Mouse (Mus musculus) monocyte, adult 2 months (primary cell): ENCODE data around the gene Bhlhe40.
A peak's percentile ranks its signal among the peaks of the same experiment; 100 is the strongest.

ENCODE experiments used
- DNase-seq, 2 experiments: peaks; one replicate each; pipeline ENCODE4 v3.0.0; 2022; ENCODE audit warnings: low spot score in 2 of 2, low read depth in 1 of 2

Gene Bhlhe40

DNA sequence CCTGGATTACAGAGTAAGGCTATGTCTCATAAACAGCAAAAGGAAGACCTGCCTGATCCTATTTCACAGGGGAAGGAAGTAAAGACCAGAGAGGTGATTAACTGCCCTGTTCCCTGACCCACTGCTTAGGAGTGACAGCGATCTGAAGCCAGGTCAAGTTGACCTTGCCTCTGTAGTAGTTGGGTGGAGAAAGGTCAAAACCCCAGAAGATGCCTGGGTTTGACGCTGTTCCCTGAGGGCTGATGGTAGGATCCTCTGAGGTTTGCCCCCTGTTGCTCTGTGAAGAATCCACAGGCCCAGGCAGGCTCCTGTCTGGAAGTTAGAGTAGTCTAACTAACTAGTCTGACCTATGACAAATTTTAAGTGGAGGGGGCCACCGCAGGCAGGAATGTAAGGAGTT is 26.5 kb downstream of the Bhlhe40 start:
- no peak for DNase-seq

DNA sequence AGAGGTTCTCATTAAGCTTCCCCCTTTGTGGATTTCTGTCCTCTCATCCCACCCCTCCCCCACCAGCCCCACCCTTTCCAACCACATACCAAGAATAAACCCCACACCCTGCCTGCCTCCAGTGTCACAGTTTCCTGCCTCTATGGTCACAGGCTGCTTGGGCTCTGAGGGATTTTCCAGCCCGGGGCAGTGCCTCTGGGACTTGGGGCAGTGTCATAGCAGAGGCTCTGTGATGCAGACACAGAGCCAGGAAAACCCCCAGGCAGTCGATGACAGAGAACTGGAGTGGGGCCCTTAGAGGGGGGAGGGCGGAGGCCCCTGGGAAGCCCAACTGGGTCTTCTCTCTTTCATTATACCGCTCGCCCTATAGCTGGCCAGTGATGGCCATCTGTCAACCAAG is 27.9 kb downstream of the Bhlhe40 start:
- peak; percentile 58 to 83 for DNase-seq

DNA sequence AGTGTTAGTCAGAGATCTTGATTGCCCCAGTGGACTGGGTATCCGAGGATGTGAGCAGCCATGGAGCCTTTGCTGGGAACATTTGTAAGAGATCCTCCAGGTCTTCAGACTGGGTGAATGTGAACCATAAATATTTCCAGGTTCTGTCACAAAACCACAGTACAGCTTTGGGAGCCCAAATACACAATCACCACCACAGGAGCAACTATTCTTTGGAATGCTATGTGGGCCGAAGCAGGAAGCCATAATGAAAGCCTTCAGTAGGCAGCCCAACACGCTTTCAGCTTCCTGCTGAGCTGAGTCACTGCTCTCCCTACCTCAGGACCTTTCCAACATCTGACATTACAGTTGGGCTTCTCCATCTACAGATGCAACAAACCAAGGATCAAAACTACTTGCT is 32.6 kb downstream of the Bhlhe40 start:
- no peak for DNase-seq

DNA sequence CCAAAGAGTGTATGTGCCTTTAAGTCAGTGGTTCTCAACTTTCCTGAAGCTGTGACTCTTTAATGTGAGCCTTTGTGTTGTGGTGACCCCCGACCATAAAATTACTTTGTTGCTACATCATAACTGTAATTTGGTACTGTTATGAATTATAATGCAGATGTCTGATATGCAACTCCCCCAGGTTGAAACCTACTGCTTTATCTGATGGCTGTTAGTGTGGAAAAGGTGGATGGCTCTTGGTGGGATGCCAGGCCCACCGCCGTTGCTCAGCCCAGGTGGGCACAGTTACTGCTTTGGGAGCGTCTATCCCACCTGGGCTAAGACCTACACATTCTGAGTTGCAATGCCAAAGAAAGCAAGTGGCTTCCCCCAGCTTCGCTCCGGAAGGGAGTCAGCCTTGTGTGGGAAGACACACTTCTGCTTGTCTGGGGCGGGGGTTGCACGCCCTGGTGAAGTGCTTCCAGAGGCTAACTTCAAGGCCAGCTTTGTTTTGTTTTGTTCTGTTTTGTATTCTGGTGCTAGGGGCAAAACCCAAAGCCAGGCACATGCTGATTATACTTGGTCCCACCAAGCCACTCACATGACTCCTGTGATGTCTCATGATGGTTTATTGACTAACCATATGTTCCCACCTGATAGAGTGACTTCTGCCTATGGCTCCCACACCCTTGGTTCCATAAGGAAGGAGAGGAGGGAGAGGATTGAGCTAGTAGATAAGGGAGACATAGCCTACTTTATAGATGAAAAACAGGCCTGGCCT is 34.7 kb downstream of the Bhlhe40 start:
- DNase-seq, result peak in 1 of 2 experiments; percentile 66

DNA sequence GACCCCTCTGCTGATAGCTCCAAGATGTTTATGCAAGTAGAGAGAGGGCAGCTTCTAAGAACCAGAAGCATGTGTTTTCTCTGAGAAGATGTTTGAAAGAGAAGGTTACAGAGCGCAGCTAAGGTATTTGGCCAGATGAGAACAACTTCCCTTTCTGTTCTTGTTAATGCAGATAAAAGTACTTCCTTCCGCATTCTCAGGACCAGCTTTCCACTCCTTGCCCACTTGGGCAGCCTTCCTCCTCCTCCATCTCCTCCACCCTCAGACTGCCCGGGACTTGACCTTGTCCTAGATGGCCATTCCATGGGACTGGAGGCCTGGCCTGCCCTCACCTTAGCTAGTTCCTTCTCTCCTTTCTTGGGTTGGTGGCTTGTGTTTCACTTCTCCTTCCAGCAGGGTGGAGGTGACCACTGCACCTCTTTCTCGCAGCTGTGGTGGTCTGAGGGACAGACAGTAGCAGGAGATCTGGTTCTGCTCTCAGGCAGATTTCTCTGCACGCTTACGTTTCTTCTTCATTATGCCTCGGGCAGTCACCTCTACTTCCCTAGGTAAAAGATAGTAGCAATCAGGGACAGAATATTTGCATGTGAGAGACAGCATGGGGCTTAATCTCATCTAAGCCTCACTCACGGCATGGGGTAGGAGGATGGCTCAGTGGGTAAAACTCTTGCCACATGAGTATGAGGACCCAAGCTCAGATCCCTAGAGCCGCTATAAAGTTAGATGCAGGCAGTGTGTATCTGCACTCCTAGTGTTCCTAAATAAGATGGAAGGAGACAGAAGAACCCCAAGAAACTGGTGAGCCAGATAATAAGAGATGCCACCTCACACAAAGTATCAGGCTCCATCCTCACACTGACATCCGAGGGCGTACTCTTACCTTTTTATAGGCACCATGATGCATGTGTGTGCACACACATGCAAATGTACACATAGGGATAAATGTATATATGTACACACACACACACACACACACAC is 35.7 kb downstream of the Bhlhe40 start:
- peak; percentile 65 to 68 for DNase-seq

DNA sequence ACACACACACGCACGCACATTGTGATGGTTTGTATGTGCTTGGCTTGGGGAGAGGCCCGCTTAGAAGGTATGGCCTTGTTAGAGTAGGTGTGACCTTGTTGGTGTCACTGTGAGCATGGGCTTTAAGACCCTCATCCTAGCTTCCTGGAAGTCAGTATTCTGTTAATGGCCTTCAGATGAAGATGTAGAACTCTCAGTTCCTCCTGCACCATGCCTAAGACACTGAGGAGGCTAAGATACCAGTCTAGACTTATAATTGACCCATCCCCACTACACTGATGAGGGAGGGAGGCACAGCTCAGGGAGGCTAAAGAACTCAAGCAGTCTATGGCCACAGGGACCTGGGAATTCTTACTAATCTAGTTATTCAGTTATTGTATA is 36.4 kb downstream of the Bhlhe40 start:
- DNase-seq, result no peak

DNA sequence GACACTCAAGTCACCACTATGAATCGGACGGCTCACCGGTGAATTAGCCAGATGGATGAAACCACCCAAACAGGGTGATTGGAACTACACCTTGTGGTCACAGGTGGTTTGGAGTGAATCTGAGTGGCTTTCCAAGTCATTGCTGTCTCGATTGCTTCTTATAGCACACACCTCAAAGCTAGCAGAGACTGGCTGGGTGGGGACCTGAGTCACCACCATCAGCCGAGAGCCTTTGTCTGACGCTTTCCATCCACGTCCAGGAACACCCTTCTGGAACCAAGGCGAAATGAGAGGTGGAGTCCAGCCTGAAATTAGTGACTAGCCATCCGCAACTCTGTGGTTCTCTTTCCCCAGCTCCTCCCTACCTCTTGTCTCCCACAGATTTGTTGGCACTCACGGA is 36.9 kb downstream of the Bhlhe40 start:
- DNase-seq, result no peak

DNA sequence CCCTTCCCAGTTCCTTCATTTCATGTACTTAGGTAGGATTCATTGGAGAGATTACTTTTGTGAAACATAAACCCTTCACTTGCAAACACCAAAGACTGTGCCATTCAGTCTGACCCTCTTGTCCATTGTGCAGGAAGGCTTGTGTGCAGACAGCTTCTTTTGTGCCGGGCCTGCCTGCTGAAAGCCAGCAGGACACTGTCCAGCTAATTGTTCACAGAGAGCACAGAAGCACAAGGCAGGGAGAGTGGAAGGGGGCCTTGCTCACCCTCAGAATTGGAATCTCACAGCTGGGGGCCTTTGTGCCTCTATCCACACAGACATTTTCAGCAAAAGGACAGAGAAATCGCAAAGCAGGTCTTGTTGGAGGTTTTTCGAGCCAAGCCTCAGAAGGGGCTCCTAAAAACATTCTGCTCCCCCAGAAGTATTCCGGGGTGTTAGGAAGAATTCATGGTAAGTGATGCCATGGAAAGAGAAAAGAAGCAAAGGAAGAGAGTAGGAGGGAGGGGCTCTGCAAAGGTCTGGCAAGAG is 38.0 kb downstream of the Bhlhe40 start:
- no peak for DNase-seq

DNA sequence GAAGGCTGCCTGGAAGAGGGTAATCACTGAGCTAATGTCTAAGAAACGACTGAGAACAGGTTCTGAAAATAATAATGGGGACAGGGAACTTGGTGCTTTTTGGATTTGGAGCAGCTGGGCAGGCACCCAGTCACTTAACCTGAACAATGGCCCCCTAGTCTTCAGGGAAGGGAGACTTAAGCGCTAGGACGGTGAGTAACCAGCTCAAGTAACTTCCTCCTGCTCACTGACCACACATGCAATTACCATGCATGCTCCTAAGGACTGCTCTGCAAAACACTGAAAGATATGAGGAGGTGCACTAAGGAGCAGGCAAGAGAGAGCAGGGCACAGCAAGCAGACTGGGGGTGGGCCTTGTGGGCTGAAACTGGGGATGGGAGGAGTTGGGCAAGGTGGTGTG is 39.2 kb downstream of the Bhlhe40 start:
- no peak for DNase-seq

DNA sequence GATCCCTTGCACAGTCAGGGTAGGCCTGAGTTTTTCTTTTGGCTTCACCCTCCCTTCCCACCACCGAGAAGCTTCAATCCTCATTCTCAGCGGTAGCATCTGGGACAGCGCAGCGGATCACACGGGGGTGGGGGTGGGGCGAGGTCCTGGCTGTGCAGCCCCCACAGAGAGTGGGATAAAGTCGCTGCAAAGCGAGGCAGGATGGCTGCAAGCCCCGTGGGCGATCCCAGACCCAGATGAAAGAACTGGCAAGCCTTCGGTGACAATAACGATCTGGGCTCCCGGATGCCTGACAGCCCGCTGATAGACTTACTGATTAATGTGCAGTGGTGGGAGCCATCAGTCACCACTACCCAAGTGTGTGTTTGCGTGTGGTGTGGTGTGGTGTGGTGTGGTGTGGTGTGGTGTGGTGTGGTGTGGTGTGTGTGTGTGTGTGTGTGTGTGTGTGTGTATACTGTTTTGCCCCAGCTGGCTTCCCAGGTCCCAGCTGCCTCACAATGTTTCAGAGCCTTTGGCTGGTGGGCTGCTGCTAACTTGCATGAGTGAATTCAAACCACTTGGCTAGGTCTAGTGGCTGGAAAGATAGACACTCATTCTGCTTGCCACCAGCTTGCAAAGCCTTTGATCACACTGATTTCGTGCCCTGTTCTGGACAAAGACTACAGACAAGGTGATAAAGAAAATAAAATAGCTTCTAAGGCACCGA is 40.4 kb downstream of the Bhlhe40 start:
- DNase-seq, result no peak

DNA sequence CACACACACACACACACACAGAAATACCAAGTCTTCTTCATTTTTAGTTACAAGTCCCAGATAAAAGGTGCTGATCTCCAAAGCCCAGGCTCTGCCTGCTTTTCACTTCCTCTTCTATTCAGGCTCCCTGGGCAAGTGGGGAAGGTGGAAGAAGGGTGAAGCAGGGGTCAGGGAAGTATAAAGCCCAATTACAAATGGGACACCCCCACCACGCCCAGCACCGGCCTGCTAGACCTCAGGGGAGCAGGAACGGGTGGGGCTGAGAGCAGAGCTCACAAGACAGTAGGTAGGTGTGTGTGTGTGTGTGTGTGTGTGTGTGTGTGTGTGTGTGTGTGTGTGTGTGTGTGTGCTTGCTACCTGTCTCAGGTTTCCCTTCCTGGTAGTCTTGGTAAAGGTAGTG is 42.2 kb downstream of the Bhlhe40 start:
- DNase-seq, result peak in 1 of 2 experiments; percentile 49

DNA sequence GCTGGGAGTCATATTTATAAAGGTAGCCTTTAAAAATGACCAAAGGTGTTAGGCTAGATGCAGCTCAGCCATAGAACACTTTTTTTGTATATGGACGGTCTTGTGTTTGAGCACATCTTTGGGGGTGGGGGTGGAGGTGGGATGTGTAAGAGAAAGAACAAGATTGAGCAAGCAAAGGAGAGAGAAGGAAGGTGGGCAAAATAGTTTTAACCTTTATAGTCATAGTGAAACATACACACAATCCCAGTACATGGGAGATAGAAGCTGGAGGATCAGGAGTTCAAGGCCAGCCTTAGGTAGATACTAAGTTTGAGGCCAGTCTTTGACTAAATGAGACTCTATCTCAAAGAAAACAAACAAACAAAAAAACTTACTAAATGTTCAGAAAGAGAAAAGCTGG is 42.7 kb downstream of the Bhlhe40 start:
- DNase-seq, result no peak

DNA sequence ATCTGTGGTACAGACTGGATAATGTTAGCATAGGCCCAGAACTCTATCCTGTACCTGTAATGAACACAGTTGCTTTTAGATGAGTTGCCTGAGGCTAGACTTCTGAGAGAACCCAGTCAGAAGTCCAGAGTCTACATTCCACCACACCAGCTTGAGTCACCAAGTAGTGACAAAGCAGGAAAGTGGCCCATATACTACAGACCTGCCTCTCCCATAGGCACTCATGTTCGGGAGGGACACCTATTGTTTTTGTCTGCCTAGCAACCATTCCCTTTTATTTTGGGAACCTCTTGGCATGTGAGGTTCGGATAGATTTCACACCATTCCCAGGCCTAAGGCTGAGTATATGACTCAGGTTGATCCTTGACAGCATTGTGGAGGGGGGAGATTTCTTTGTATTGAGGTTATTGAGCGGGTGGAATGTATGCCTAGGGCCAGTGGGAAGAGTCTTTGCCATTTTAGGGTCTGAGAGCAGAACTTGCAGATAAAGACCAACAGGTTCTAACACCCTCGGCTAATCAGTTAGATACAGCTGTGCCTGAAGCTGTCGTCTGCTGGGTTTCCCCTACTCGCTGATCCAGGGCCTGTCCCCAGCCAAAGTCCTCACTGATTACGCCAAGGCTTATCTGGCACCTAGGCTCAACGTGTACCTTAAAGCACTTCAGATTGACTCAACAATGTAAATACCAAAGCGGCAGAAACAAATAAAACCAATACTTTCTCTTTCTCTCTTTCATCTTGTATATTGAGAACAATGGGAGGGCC is 44.1 kb downstream of the Bhlhe40 start:
- no peak for DNase-seq

DNA sequence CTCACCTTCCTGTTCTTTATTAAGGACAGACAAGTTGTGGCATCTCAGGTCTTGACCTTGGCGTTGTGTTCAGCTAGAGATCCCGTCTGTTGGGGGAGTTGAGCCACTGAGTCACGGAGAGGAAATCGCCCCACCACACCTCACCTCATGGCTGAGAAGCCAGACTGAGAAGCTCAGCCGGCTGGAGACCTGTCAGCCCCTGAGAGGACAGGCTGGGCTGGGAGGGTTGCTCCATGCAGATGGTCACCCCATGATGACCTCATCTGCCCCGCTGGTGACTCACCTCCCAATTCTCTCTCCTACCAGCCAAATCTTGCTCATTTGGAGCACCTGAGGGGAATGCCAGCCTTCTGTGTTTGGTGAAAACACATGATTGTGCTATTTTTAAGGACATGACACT is 45.5 kb downstream of the Bhlhe40 start:
- DNase-seq, result no peak

DNA sequence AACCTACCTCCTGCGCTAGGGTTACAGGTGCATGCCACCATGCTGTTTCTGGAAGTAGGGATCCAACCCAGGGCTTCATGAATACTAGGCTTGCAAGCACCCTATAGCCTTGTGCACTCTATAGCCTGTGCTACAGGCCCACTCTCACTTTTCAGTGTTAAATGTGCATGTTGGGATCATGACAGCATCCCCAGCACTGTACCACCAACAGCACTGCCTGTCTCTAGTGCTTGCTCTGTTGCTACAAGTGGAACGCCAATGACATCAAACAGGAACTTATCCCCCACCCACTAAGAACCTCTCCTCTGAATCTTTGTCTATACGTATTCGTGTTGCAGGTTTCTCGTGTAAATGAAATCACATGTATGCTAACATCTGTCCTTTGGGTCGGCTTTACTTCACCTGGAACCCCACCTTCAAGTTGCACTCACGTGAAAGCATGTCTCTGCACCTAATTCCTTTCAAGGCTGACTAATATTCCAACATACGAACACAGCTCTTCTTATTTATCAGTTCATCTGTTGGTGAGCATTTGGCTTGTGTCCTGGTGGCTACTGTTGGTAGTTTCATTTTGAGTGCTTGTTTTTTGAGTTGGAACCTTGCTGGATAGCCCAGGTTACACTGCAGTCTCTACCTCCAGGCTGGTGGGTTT is 46.7 kb downstream of the Bhlhe40 start:
- no peak for DNase-seq

DNA sequence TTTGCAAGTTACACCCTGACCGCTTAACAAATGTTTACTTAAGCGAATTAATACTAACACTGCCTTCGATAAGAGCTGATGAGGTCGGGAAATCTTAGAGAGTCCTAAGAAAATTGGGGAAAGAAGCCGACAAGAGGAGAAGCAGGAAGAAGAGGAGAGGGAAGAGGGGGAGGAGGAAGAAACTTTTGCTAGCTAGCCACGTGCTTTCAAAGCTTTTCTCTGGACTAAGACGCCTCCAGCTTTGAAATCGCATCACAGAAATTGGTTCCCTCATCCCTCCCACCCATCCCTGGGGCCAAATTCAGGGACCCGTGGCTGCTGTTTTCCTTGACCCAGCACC is 48.7 kb downstream of the Bhlhe40 start:
- DNase-seq, result no peak

DNA sequence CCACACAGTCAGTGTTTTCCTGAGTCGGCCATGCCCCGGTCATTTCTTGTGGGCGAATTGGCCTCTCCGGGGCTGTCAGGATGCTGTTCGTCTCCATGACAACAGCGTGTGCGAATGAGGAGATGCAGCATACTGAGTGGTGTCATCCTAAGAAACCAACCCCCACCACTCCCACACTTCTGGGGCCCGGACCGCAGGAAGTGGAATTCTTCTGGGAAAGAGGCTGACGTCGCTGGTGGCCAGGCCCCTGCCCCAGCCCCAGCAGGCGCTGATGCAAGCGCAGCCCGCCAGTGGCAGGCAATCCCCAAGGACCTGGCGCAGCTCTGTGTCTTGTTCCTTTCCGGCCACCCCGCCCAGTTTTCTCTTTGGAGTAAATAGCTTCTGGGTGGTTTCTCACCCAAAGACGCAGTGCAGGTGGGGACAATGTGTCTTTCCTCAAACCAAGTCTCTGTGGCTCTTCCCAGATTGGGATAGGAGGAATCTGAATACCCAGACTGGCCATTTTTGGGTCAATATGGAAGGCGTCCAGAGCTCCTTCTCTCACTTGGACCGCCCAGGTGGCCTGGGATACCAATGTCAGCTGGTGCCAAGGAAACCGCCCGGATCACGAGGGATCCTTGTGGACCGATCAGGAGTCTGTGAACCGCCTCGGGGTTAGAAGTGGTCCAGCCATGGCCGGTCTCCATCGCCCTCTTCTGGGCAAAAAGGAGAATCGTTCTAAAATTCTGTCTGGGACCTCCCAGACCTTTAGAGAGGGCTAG is 49.2 kb downstream of the Bhlhe40 start:
- peak in 1 of 2 experiments; percentile 68 for DNase-seq

DNA sequence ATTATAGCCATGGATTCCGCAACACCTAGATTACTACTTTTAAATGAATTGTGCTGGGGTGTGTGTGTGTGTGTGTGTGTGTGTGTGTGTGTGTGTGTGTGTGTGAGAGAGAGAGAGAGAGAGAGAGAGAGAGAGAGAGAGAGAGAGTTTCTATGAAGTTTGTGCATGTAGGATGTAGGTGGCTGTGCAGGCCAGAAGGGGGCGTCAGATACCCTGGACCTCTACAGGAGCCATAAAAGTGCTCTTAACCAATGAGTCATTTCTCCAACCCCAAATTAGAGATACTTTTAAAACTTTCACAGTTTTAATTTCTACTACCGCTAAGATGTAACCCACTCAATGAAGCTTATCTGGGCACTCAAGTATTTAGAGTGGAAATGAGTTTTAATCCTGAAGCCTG is 50.2 kb downstream of the Bhlhe40 start:
- DNase-seq, result no peak

DNA sequence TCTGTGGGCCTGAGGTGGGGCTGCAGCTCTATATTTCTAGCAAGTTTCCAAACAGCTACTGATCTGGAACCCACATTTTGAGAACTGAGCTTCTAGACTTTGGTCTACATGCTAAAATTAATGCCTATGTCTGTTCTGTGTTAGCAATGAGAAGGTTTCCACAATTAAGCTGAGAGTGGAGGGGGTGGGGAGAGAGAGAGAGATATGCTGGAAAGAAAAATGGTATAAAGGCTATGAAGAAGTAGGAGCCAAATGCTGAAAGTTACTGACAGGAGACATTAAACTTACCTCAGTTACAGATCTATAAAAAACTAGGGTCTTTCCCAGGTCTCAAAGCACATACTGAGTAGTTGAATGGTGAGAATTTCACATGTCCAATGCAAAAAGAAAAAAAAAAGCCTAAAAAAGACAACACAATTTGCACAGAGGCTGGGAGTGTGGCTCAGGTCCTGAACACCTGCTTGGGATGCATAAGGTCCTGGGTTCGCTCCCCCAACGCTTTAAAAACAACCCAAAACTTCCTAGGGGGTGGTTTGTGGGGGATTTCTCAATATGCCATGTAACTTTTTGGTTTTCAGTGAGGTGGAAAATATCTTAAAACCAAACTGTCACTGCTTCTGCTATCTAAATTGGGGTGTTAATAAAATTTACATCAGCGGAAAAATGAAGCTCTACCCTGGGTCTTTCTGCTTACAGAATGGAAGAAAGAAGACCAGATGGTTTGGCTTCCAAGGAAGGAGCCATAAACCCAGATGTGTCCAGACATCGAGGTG is 50.9 kb downstream of the Bhlhe40 start:
- no peak for DNase-seq
